Mouse (Mus musculus) midbrain, embryonic 11.5 days (tissue): ENCODE results near the gene Stx5a. TPM values are rescaled to one million over a fixed set of nuclear protein-coding genes. Genes with fewer than 3 reads are reported as not detected.
A peak's percentile ranks its signal among the peaks of the same experiment; 100 is the strongest.
"Not testable (repeated sequence)": the region's sequence is repeated elsewhere in the genome, so short reads cannot be mapped to it uniquely, and the experiment has no call there.

Source experiments
- ATAC-seq: fragments of 200-750 bp; cut with Nextera tagmentation; 2 replicates; pipeline ENCODE4 v1.8.0; 2017; ENCODE audit warnings: moderate TSS enrichment, moderate library complexity; ENCODE audit not compliant: low FRiP score
- DNase-seq: peaks from one replicate; pipeline ENCODE4 v3.0.0; 2015; ENCODE audit warnings: low spot score; ENCODE audit errors: missing footprints
- H3K27ac ChIP-seq: fragments of 300-500 bp; sonication (generic); 2 replicates; pipeline ENCODE4 v1.5.1; 2014; ENCODE audit warnings: low read depth, low read length
- H3K27me3 ChIP-seq: fragments of 300-500 bp; sonication (generic); 2 replicates; pipeline ENCODE4 v1.6.1; 2014; ENCODE audit warnings: mild to moderate bottlenecking, low read length, moderate library complexity, mixed read lengths; ENCODE audit not compliant: control insufficient read depth, insufficient read depth
- H3K36me3 ChIP-seq: fragments of 300-500 bp; sonication (generic); 2 replicates; pipeline ENCODE4 v1.6.1; 2014; ENCODE audit warnings: mild to moderate bottlenecking, low read length, moderate library complexity, mixed read lengths; ENCODE audit not compliant: control insufficient read depth, insufficient read depth
- H3K4me1 ChIP-seq: fragments of 300-500 bp; sonication (generic); 2 replicates; pipeline ENCODE4 v1.6.1; 2014; ENCODE audit warnings: low read length; ENCODE audit not compliant: control insufficient read depth, insufficient read depth
- H3K4me2 ChIP-seq: fragments of 300-500 bp; sonication (generic); 2 replicates; pipeline ENCODE4 v1.6.1; 2014; ENCODE audit warnings: mild to moderate bottlenecking, moderate library complexity
- H3K4me3 ChIP-seq: fragments of 300-500 bp; sonication (generic); 2 replicates; pipeline ENCODE4 v1.5.1; 2014; ENCODE audit warnings: low read depth, low read length
- H3K9ac ChIP-seq: fragments of 300-500 bp; sonication (generic); 2 replicates; pipeline ENCODE4 v1.6.1; 2014; ENCODE audit warnings: low read length
- H3K9me3 ChIP-seq: fragments of 300-500 bp; sonication (generic); 2 replicates; pipeline ENCODE4 v1.6.1; 2016; ENCODE audit warnings: low read length; ENCODE audit not compliant: control insufficient read depth
- WGBS: fragments of 180-500 bp; shearing (Covaris S2); extraction: QIAGEN DNeasy Blood & Tissue Kit; methylation state at CpG from one replicate; pipeline ENCODE4 v1.1.7; 2014; 5-methylcytosine and 5-hydroxymethylcytosine counted together
- polyA plus RNA-seq: library from polyadenylated mRNA; unstranded; fragments of >200 nt; fragmentation: Nextera tagmentation; extraction: Ambion mirVana; gene quantifications from 2 replicates; pipeline ENCODE4 v1.2.1, GENCODE M21; 2014

Stx5a gene
- polyA plus RNA-seq, 1 experiment from 2014 or later = 85.6 TPM

GRCm38 (mm10) chr19:8722559-8722906 is 18.7 kb upstream of the Stx5a start:
- H3K4me1 ChIP-seq = peaks cover 14% of the 10 kb centered on the region
- 1% methylated on average over 5 of the region's 5 CpGs for WGBS
- no peaks in the 10 kb centered on the region for H3K27me3 ChIP-seq
- no peak for DNase-seq
- no peaks in the 10 kb centered on the region for H3K9me3 ChIP-seq
- H3K27ac ChIP-seq = peak overlapping the region; percentile 80
- peak; percentile 6 for ATAC-seq
- peak overlapping the region; percentile 67 for H3K4me2 ChIP-seq
- H3K36me3 ChIP-seq = peaks cover 8% of the 10 kb centered on the region
- H3K4me3 ChIP-seq = peak overlapping the region; percentile 90
- H3K9ac ChIP-seq = peak overlapping the region; percentile 99

GRCm38 (mm10) chr19:8722907-8723573 is 18.2 kb upstream of the Stx5a start, which contains the start of gene Slc3a2:
Gene Slc3a2, minus strand, starts transcription at chr19:8723369.
- Histone ChIP-seq H3K4me1 (peaks cover 14% of the 10 kb centered on the region), H3K9me3 (no peaks in the 10 kb centered on the region), H3K27ac (peak within 1 kb of the TSS; percentile 82), H3K27me3 (no peaks in the 10 kb centered on the region), H3K9ac (peak within 1 kb of the TSS; percentile 99), H3K36me3 (peaks cover 8% of the 10 kb centered on the region), H3K4me3 (peak within 1 kb of the TSS; percentile 90), H3K4me2 (peak within 1 kb of the TSS; percentile 67)
- WGBS = under 1% methylated on average over 50 of the region's 50 CpGs
- DNase-seq (peak; percentile 99), ATAC-seq (peak; percentile 95)

- DNase-seq (peak; percentile 91), ATAC-seq (no peak)
- H3K4me3 ChIP-seq = peak overlapping the region; percentile 90
- peaks cover 8% of the 10 kb centered on the region for H3K36me3 ChIP-seq
- H3K9me3 ChIP-seq = no peaks in the 10 kb centered on the region
- peak overlapping the region; percentile 99 for H3K9ac ChIP-seq
- WGBS = under 1% methylated on average over 20 of the region's 20 CpGs
- peaks cover 14% of the 10 kb centered on the region for H3K4me1 ChIP-seq
- H3K4me2 ChIP-seq = peak overlapping the region; percentile 67
- no peaks in the 10 kb centered on the region for H3K27me3 ChIP-seq
- H3K27ac ChIP-seq = peak overlapping the region; percentile 82
Measured at GRCm38 (mm10) chr19:8723574-8724346, 17.5 kb upstream of the Stx5a start.

GRCm38 (mm10) chr19:8724392-8724791 is 16.8 kb upstream of the Stx5a start:
- Histone ChIP-seq H3K4me2 (peak overlapping the region; percentile 67), H3K4me3 (peak overlapping the region; percentile 90), H3K27me3 (no peaks in the 10 kb centered on the region), H3K9me3 (no peaks in the 10 kb centered on the region), H3K36me3 (peaks cover 8% of the 10 kb centered on the region), H3K27ac (peak overlapping the region; percentile 82), H3K9ac (peak overlapping the region; percentile 99), H3K4me1 (peaks cover 14% of the 10 kb centered on the region)
- 5% methylated on average over 2 of the region's 2 CpGs for WGBS
- ATAC-seq (no peak), DNase-seq (no peak)

GRCm38 (mm10) chr19:8725081-8725613 is 16.1 kb upstream of the Stx5a start:
- Histone ChIP-seq H3K27ac (no peak overlapping the region), H3K4me2 (peak overlapping the region; percentile 67), H3K4me1 (peaks cover 14% of the 10 kb centered on the region), H3K4me3 (peak overlapping the region; percentile 90), H3K9ac (peak overlapping the region; percentile 99; the same call in 1 of the 2 replicates), H3K36me3 (peaks cover 8% of the 10 kb centered on the region), H3K27me3 (no peaks in the 10 kb centered on the region), H3K9me3 (no peaks in the 10 kb centered on the region)
- 55% methylated on average over 4 of the region's 4 CpGs for WGBS
- DNase-seq = peak; percentile 80
- ATAC-seq = no peak

- 32% methylated on average over 3 of the region's 3 CpGs for WGBS
Measured at GRCm38 (mm10) chr19:8726609-8727390, 14.4 kb upstream of the Stx5a start.

GRCm38 (mm10) chr19:8727495-8728114 is 13.6 kb upstream of the Stx5a start:
- peak; percentile 88 for DNase-seq
- Histone ChIP-seq H3K9me3 (no peaks in the 10 kb centered on the region), H3K4me1 (peaks cover 7% of the 10 kb centered on the region; the same call in 1 of the 2 replicates), H3K9ac (no peak overlapping the region), H3K27me3 (no peaks in the 10 kb centered on the region), H3K4me2 (no peak overlapping the region), H3K4me3 (no peak overlapping the region), H3K27ac (no peak overlapping the region), H3K36me3 (peaks cover 8% of the 10 kb centered on the region)
- WGBS = 26% methylated on average over 5 of the region's 5 CpGs
- no peak for ATAC-seq

More at GRCm38 (mm10) chr19:8726609-8727390, 14.4 kb upstream of the Stx5a start:
- no peaks in the 10 kb centered on the region for H3K27me3 ChIP-seq
- no peak overlapping the region for H3K4me3 ChIP-seq
- H3K4me2 ChIP-seq = no peak overlapping the region
- H3K9me3 ChIP-seq = no peaks in the 10 kb centered on the region
- DNase-seq (peak; percentile 83), ATAC-seq (no peak)
- H3K36me3 ChIP-seq = peaks cover 8% of the 10 kb centered on the region
- H3K9ac ChIP-seq = no peak overlapping the region
- H3K4me1 ChIP-seq = peaks cover 14% of the 10 kb centered on the region
- H3K27ac ChIP-seq = no peak overlapping the region

GRCm38 (mm10) chr19:8728335-8729099 is 12.7 kb upstream of the Stx5a start:
- H3K4me1 ChIP-seq, H3K9ac ChIP-seq, H3K36me3 ChIP-seq, H3K27me3 ChIP-seq, H3K4me3 ChIP-seq, H3K27ac ChIP-seq, ATAC-seq, H3K9me3 ChIP-seq, H3K4me2 ChIP-seq: not testable (repeated sequence)
- peak; percentile 77 for DNase-seq
- WGBS = 51% methylated on average over 3 of the region's 3 CpGs
